Mouse (Mus musculus) hindbrain, embryonic 12.5 days (tissue): Measurements from ENCODE around the gene Srms. TPM values are rescaled to one million over a fixed set of nuclear protein-coding genes. Genes with fewer than 3 reads are reported as not detected.

Source experiments
- ATAC-seq: fragments of 200-750 bp; cut with Nextera tagmentation; 2 replicates; pipeline ENCODE4 v1.8.0; 2017; ENCODE audit warnings: moderate TSS enrichment; ENCODE audit not compliant: low FRiP score
- H3K27ac ChIP-seq: fragments of 300-500 bp; sonication (generic); 2 replicates; pipeline ENCODE4 v1.5.1; 2016; ENCODE audit warnings: mild to moderate bottlenecking
- H3K27me3 ChIP-seq: fragments of 300-500 bp; sonication (generic); 2 replicates; pipeline ENCODE4 v1.6.1; 2016; ENCODE audit warnings: mild to moderate bottlenecking
- H3K36me3 ChIP-seq: fragments of 300-500 bp; sonication (generic); 2 replicates; pipeline ENCODE4 v1.6.1; 2016; ENCODE audit warnings: mild to moderate bottlenecking
- H3K4me1 ChIP-seq: fragments of 300-500 bp; sonication (generic); 2 replicates; pipeline ENCODE4 v1.6.1; 2016
- H3K4me2 ChIP-seq: fragments of 300-500 bp; sonication (generic); replicated peaks from 2 replicates; pipeline ENCODE4 v1.6.1; 2016; ENCODE audit warnings: mild to moderate bottlenecking
- H3K4me3 ChIP-seq: fragments of 300-500 bp; sonication (generic); 2 replicates; pipeline ENCODE4 v1.5.1; 2016; ENCODE audit warnings: mild to moderate bottlenecking
- H3K9ac ChIP-seq: fragments of 300-500 bp; sonication (generic); 2 replicates; pipeline ENCODE4 v1.6.1; 2016; ENCODE audit warnings: mild to moderate bottlenecking, moderate library complexity
- H3K9me3 ChIP-seq: fragments of 300-500 bp; sonication (generic); replicated peaks from 2 replicates; pipeline ENCODE4 v1.6.1; 2016; ENCODE audit warnings: mild to moderate bottlenecking
- WGBS: fragments of 180-500 bp; shearing (Covaris S2); methylation state at CpG from one replicate; pipeline ENCODE4 v1.1.7; 2016; 5-methylcytosine and 5-hydroxymethylcytosine counted together
- polyA plus RNA-seq: library from polyadenylated mRNA; unstranded; fragments of >200 nt; fragmentation: Nextera tagmentation; extraction: Ambion mirVana; gene quantifications from 2 replicates; pipeline ENCODE4 v1.2.1, GENCODE M21; 2016

Gene Srms
- polyA plus RNA-seq, 1 experiment from 2014 or later = 0.08 TPM

GRCm38 (mm10) chr2:181157180-181157579 lies 55.8 kb downstream of the Srms start:
- Histone ChIP-seq H3K4me1 (peaks cover 28% of the 10 kb centered on the region), H3K9ac (peak overlapping the region; percentile 64), H3K36me3 (no peaks in the 10 kb centered on the region), H3K4me2 (peak overlapping the region; percentile 66), H3K27me3 (peaks cover 49% of the 10 kb centered on the region), H3K9me3 (no peaks in the 10 kb centered on the region), H3K4me3 (peak overlapping the region; percentile 42), H3K27ac (peak overlapping the region; percentile 85)
- ATAC-seq = no peak
- 75% methylated on average over 4 of the region's 4 CpGs for WGBS

GRCm38 (mm10) chr2:181156248-181157121 lies 56.5 kb downstream of the Srms start, which contains the start of gene Eef1a2:
TSS of gene Eef1a2 (minus strand) at chr2:181157014.
- 3% methylated on average over 55 of the region's 55 CpGs for WGBS
- peak; percentile 63 for ATAC-seq

DNA sequence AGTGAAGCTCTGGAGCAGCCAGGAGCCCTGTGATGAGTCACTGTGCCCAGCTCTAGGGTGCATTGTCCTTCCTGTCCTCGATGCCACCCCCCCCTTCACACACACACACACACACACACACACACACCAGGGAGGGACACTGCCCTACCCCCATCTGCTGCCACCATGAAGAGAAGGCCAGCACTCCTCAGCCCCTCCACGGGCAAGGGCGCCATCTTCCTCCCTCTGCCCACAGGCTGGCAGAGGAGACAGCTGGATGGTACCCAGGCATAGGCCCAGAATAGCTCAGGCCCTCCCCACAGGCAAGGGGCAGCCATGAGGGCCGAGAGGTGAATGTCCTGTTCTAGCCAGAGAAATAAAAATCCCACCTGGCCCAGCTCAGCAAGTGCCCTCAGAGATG lies 57.2 kb downstream of the Srms start:
- peak overlapping the region; percentile 42 for H3K4me3 ChIP-seq
- peaks cover 55% of the 10 kb centered on the region for H3K27me3 ChIP-seq
- H3K36me3 ChIP-seq = no peaks in the 10 kb centered on the region
- 0 out of 2 replicates have a peak overlapping the region, but pooled peaks have one; percentile 85 for H3K27ac ChIP-seq
- H3K9me3 ChIP-seq = no peaks in the 10 kb centered on the region
- peak; percentile 1; the same call in 1 of the 2 replicates for ATAC-seq
- H3K4me2 ChIP-seq = peak overlapping the region; percentile 66
- H3K9ac ChIP-seq = peak overlapping the region; percentile 64
- WGBS = 63% methylated on average over 4 of the region's 4 CpGs
- H3K4me1 ChIP-seq = peaks cover 28% of the 10 kb centered on the region

More at GRCm38 (mm10) chr2:181156248-181157121, 56.5 kb downstream of the Srms start, which contains the start of gene Eef1a2:
- H3K27ac ChIP-seq = peak within 1 kb of the TSS; percentile 85
- H3K36me3 ChIP-seq = no peaks in the 10 kb centered on the region
- H3K4me1 ChIP-seq = peaks cover 28% of the 10 kb centered on the region
- H3K9ac ChIP-seq = peak within 1 kb of the TSS; percentile 64
- H3K27me3 ChIP-seq = peaks cover 49% of the 10 kb centered on the region
- peak within 1 kb of the TSS; percentile 42 for H3K4me3 ChIP-seq
- H3K4me2 ChIP-seq = peak within 1 kb of the TSS; percentile 66
- H3K9me3 ChIP-seq = no peaks in the 10 kb centered on the region

Other genes with a start within 250 kb of the Srms start
- 100 TPM in 2 replicates for gene Arfgap1, start 246.0 kb downstream of the Srms start, polyA plus RNA-seq
- gene Col20a1, start 226.7 kb downstream of the Srms start, polyA plus RNA-seq = 1.8 and 2.1 TPM in 2 replicates
- gene Chrna4, start 169.6 kb downstream of the Srms start, polyA plus RNA-seq = 44.6 and 47.0 TPM in 2 replicates
- gene Kcnq2, start 77.9 kb downstream of the Srms start, polyA plus RNA-seq = 41.7 and 43.1 TPM in 2 replicates
- gene Eef1a2, start 56.2 kb downstream of the Srms start, polyA plus RNA-seq = 2.3 and 2.5 TPM in 2 replicates
- gene Ppdpf, start 25.9 kb downstream of the Srms start, polyA plus RNA-seq = 388 and 419 TPM in 2 replicates
- not detected in 2 replicates for gene Ptk6, start 10.4 kb downstream of the Srms start, polyA plus RNA-seq
- gene Fndc11, start 6.8 kb upstream of the Srms start, polyA plus RNA-seq = 0.15 TPM in 1 of 2 replicates, not detected in the other
- 0.81 and 0.87 TPM in 2 replicates for gene Helz2, start 28.8 kb upstream of the Srms start, polyA plus RNA-seq
- gene Gmeb2, start 74.8 kb upstream of the Srms start, polyA plus RNA-seq = 21.9 and 22.5 TPM in 2 replicates
- 502 and 505 TPM in 2 replicates for gene Stmn3, start 101.3 kb upstream of the Srms start, polyA plus RNA-seq
- gene Rtel1, start 106.6 kb upstream of the Srms start, polyA plus RNA-seq = 47.8 and 49.2 TPM in 2 replicates
- 71.7 and 74.7 TPM in 2 replicates for gene Zgpat, start 151.7 kb upstream of the Srms start, polyA plus RNA-seq
- 68.5 and 76.6 TPM in 2 replicates for gene Arfrp1, start 152.2 kb upstream of the Srms start, polyA plus RNA-seq
- gene Lime1, start 166.9 kb upstream of the Srms start, polyA plus RNA-seq = 37.8 and 41.8 TPM in 2 replicates
- 22.3 and 22.7 TPM in 2 replicates for gene Zbtb46, start 246.2 kb upstream of the Srms start, polyA plus RNA-seq